Mouse (Mus musculus): Measurements from ENCODE around the gene Grik4.

Grik4 gene

GRCm38 (mm10) chr9:42476166-42476565, 468.1 kb downstream of the Grik4 start:
- no peak for DNase-seq

- DNase-seq = no peak
These were observed 470.0 kb downstream of the Grik4 start for GRCm38 (mm10) chr9:42474244-42474643.

GRCm38 (mm10) chr9:42471921-42472747, 472.2 kb downstream of the Grik4 start:
- DNase-seq = peak; percentile 93

GRCm38 (mm10) chr9:42471214-42471613, 473.1 kb downstream of the Grik4 start:
- no peak for DNase-seq

- no peak for DNase-seq
These were observed 475.0 kb downstream of the Grik4 start for GRCm38 (mm10) chr9:42469323-42469722.

GRCm38 (mm10) chr9:42468360-42468759, 475.9 kb downstream of the Grik4 start:
- DNase-seq = no peak

Data from right cerebral cortex, postnatal 4 days (tissue).